Mouse (Mus musculus) lung, embryonic 16.5 days (tissue): ENCODE data around the gene Slc25a45. TPM values are rescaled to one million over a fixed set of nuclear protein-coding genes. Genes with fewer than 3 reads are reported as not detected.

Experiments
- ATAC-seq: fragments of 200-750 bp; cut with Nextera tagmentation; 2 replicates; pipeline ENCODE4 v1.8.0; 2017; ENCODE audit warnings: low read depth, mild to moderate bottlenecking, moderate library complexity
- H3K27ac ChIP-seq: fragments of 300-500 bp; sonication (generic); 2 replicates; pipeline ENCODE4 v1.5.1; 2014; ENCODE audit warnings: mild to moderate bottlenecking, control low read depth, low read length
- H3K27me3 ChIP-seq: fragments of 300-500 bp; sonication (generic); 2 replicates; pipeline ENCODE4 v1.6.1; 2014; ENCODE audit warnings: low read depth, low read length, mixed read lengths; ENCODE audit not compliant: control insufficient read depth, insufficient read depth
- H3K36me3 ChIP-seq: fragments of 300-500 bp; sonication (generic); 2 replicates; pipeline ENCODE4 v1.6.1; 2014; ENCODE audit warnings: low read length; ENCODE audit not compliant: control insufficient read depth, insufficient read depth
- H3K4me1 ChIP-seq: fragments of 300-500 bp; sonication (generic); replicated peaks from 2 replicates; pipeline ENCODE4 v1.6.1; 2014; ENCODE audit warnings: low read length, mixed read lengths; ENCODE audit not compliant: control insufficient read depth, insufficient read depth
- H3K4me2 ChIP-seq: fragments of 300-500 bp; sonication (generic); 2 replicates; pipeline ENCODE4 v1.6.1; 2014; ENCODE audit warnings: low read depth, low read length, control low read depth
- H3K4me3 ChIP-seq: fragments of 300-500 bp; sonication (generic); 2 replicates; pipeline ENCODE4 v1.5.1; 2014; ENCODE audit warnings: mild to moderate bottlenecking, low read length, control low read depth
- H3K9ac ChIP-seq: fragments of 300-500 bp; sonication (generic); 2 replicates; pipeline ENCODE4 v1.6.1; 2014; ENCODE audit warnings: low read length, control low read depth
- H3K9me3 ChIP-seq: fragments of 300-500 bp; sonication (generic); 2 replicates; pipeline ENCODE4 v1.6.1; 2016; ENCODE audit warnings: low read length; ENCODE audit not compliant: control insufficient read depth
- WGBS: fragments of 180-500 bp; shearing (Covaris S2); extraction: QIAGEN DNeasy Blood & Tissue Kit; methylation state at CpG from one replicate; pipeline ENCODE4 v1.1.7; 2014; 5-methylcytosine and 5-hydroxymethylcytosine counted together
- polyA plus RNA-seq: library from polyadenylated mRNA; unstranded; fragments of >200 nt; fragmentation: Nextera tagmentation; extraction: Ambion mirVana; gene quantifications from 2 replicates; pipeline ENCODE4 v1.2.1, GENCODE M21; 2015

Gene Slc25a45
- polyA plus RNA-seq, 1 experiment from 2014 or later = 5.7 TPM

DNA sequence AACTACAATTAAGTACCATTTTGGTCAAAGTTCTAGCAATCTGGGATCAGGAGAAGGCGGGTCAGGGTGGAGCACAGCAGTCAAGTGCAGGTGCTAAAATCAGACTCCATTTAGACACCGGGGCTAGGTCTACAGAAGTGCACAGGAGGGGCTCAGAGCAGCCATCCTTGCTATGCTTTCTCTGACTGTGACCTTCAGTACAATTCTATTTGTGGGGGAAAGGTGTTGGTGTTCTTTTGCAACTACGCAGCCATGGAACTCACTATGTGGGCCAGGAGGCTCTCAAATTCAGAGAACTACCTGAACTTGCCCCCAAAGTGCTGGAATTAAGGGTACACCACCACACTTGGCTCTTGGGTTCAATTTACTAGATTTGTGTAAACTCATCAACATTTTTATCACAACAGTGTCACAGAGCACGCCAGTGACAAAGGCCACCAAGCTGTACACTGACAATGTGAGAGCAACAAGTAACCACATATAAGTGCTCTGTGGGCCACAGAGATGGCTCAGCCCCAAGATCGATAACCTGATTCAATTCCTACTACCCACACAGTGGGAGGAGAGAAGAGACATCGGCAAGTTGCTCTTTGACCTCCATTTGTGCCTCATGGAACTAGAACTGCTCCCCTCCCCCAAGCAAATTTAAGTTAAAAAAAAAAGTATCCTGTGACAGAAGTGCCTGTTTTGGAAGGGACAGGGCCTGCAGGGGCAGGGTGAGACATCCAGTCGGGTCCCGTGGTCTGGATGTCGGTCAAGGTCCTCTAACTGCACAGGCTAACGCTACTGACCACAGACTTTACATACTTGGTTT, 44.1 kb upstream of the Slc25a45 start:
- H3K36me3 ChIP-seq = no peaks in the 10 kb centered on the region
- ATAC-seq = no peak
- H3K4me3 ChIP-seq = no peak overlapping the region
- no peak overlapping the region for H3K9ac ChIP-seq
- WGBS = 78% methylated on average over 10 of the region's 10 CpGs
- H3K27ac ChIP-seq = peak overlapping the region; percentile 30; the same call in 1 of the 2 replicates
- H3K4me2 ChIP-seq = no peak overlapping the region
- peaks cover 15% of the 10 kb centered on the region for H3K4me1 ChIP-seq
- no peaks in the 10 kb centered on the region for H3K9me3 ChIP-seq
- H3K27me3 ChIP-seq = no peaks in the 10 kb centered on the region

- Histone ChIP-seq H3K27ac (peak overlapping the region; percentile 49), H3K9me3 (no peaks in the 10 kb centered on the region), H3K4me1 (peaks cover 15% of the 10 kb centered on the region), H3K4me3 (no peak overlapping the region), H3K9ac (no peak overlapping the region), H3K36me3 (no peaks in the 10 kb centered on the region), H3K4me2 (no peak overlapping the region), H3K27me3 (no peaks in the 10 kb centered on the region)
- WGBS = 71% methylated on average over 12 of the region's 12 CpGs
- ATAC-seq = peak; percentile 65
Measured at GRCm38 (mm10) chr19:5834260-5834925, 43.2 kb upstream of the Slc25a45 start.

DNA sequence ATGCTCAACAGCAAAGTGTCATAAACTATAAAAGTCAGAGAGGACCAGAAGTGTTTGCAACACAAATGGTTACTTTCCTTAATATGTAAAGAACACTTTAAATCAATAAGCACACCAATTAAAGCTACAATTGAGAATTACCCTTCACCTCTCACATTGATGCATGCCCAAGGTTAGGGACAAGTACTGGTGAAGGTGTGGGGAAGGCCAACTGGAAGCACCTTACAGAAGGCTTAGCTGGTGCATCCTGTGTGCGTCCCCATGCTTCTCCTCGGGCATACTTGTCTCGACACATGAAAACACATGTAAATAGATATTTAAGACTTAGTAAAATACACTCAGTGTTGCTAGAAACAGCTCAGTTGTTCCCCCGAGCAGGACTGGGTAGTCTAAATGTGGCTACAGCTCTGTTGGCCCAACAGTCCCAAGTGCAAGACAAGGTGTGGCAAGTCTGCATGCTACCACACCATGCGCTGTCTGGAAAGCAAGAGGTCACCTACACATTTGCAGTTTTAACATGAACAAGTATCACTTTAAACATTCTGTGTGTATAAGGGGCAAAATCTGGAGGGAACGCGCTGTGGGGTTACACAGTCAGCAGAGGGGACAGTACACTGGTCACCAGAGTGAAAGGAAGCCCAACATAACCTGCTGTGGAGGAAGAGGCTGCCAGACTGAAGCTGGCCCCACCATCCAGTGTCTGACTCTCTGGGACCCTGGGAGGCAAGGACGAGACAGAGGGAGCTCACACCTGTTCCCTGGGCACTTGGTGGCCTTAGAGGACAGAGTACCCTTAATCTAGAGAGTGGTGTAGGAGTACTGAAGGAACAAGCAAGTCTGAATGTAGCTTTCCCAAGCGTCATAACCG, 42.3 kb upstream of the Slc25a45 start:
- no peak overlapping the region for H3K9ac ChIP-seq
- H3K27me3 ChIP-seq = no peaks in the 10 kb centered on the region
- no peak for ATAC-seq
- peaks cover 23% of the 10 kb centered on the region for H3K4me1 ChIP-seq
- 86% methylated on average over 10 of the region's 10 CpGs for WGBS
- no peak overlapping the region for H3K4me2 ChIP-seq
- no peaks in the 10 kb centered on the region for H3K36me3 ChIP-seq
- H3K27ac ChIP-seq = 0 out of 2 replicates have a peak overlapping the region, but pooled peaks have one; percentile 19
- no peaks in the 10 kb centered on the region for H3K9me3 ChIP-seq
- no peak overlapping the region for H3K4me3 ChIP-seq

- 78% methylated on average over 8 of the region's 8 CpGs for WGBS
- peaks cover 25% of the 10 kb centered on the region for H3K4me1 ChIP-seq
Measured at GRCm38 (mm10) chr19:5835922-5836430, 41.6 kb upstream of the Slc25a45 start.

DNA sequence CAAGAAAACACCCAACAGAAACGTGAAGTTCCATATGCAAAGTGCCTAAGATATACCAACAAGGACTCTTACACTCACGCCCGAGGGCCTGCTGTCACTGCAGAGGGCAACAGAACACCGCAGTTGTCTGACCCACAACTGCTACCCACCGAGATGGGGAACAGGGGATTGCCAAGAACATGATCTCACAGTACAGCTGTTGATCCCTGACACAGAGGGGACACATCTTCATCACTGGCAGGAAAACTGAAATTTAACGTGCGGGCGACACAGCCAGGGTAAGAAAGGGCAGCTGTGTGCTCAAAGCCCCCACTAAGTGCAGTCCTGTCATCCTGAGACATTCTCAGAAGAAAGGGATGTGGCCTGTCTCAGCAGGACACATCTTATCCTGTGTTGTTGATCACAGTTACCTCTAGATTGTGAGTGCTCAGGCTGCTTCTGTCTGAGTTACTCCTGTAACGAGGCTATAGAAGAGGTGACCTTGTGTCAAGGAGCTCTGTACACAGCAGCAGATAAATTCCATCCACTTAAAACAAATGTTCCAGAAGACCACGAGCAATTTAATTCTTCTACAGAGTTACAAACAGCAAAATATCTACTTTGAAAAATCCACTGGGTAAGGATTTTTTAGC, 40.6 kb upstream of the Slc25a45 start:
- no peak overlapping the region for H3K4me3 ChIP-seq
- no peaks in the 10 kb centered on the region for H3K27me3 ChIP-seq
- no peaks in the 10 kb centered on the region for H3K36me3 ChIP-seq
- ATAC-seq = no peak
- 63% methylated on average over 10 of the region's 10 CpGs for WGBS
- H3K9ac ChIP-seq = no peak overlapping the region
- no peaks in the 10 kb centered on the region for H3K9me3 ChIP-seq
- no peak overlapping the region for H3K4me2 ChIP-seq
- H3K4me1 ChIP-seq = peaks cover 36% of the 10 kb centered on the region
- no peak overlapping the region for H3K27ac ChIP-seq

More at GRCm38 (mm10) chr19:5835922-5836430, 41.6 kb upstream of the Slc25a45 start:
- no peak overlapping the region for H3K4me2 ChIP-seq
- ATAC-seq = no peak
- H3K9me3 ChIP-seq = no peaks in the 10 kb centered on the region
- no peaks in the 10 kb centered on the region for H3K36me3 ChIP-seq
- H3K4me3 ChIP-seq = no peak overlapping the region
- H3K27me3 ChIP-seq = no peaks in the 10 kb centered on the region
- no peak overlapping the region for H3K9ac ChIP-seq
- no peak overlapping the region for H3K27ac ChIP-seq

- Histone ChIP-seq H3K4me2 (no peak overlapping the region), H3K4me3 (no peak overlapping the region), H3K4me1 (peaks cover 41% of the 10 kb centered on the region), H3K9me3 (no peaks in the 10 kb centered on the region), H3K27ac (no peak overlapping the region), H3K36me3 (no peaks in the 10 kb centered on the region), H3K27me3 (no peaks in the 10 kb centered on the region), H3K9ac (no peak overlapping the region)
- 64% methylated on average over 8 of the region's 8 CpGs for WGBS
- ATAC-seq = no peak
Measured at GRCm38 (mm10) chr19:5837606-5838005, 40.0 kb upstream of the Slc25a45 start.

DNA sequence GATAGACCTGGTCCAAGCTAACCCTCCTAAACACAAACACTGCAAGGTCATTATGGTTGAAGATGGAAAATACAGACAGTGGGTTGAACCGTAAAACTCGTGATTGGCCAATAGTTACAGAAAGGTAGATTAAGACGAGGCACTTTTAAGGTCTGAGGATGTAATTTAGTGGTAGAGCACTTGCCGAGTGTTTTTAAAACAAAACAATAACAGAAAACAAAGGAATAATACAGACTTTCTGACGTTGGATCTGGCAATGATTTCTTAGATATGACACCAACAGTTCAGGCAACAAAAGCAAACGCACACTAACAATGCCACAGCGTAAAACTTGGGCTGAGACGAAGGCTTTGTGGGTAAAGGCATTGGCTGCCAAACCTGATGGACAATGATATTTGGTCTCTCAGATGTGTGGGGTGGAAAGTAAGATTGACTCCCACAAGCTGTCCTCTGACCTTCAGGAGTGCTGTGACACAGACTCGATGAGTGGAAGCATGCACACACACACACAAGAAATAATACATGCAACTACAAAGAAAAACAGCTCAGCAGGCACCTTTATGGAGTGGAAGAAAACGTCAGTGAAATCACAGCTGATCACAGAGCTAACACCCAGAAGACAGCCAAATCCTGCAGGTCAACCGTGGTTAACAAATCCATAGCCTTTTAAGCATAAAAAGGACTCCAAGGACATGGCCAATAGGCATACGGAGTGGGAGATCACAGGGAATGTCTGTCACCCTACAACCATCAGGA, 39.3 kb upstream of the Slc25a45 start:
- Histone ChIP-seq H3K27ac (no peak overlapping the region), H3K4me2 (no peak overlapping the region), H3K9me3 (no peaks in the 10 kb centered on the region), H3K36me3 (no peaks in the 10 kb centered on the region), H3K4me3 (no peak overlapping the region), H3K9ac (no peak overlapping the region), H3K27me3 (no peaks in the 10 kb centered on the region), H3K4me1 (peaks cover 47% of the 10 kb centered on the region)
- no peak for ATAC-seq
- 76% methylated on average over 12 of the region's 12 CpGs for WGBS

DNA sequence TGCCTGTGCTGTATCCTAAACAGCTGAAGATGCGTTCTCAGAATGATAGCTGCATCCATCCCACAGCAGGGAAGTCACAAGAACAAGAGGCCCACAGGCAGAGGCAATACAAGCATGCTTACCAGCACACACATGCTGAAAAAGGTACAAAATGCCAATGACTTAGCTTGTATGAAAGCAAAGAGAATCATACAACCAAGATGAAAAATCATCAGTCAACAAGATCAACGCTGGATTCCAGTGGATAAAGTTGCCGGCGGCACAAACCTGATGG, 38.8 kb upstream of the Slc25a45 start:
- H3K36me3 ChIP-seq = no peaks in the 10 kb centered on the region
- H3K27me3 ChIP-seq = no peaks in the 10 kb centered on the region
- H3K4me1 ChIP-seq = peaks cover 48% of the 10 kb centered on the region
- 92% methylated on average over 4 of the region's 4 CpGs for WGBS
- no peak overlapping the region for H3K27ac ChIP-seq
- ATAC-seq = no peak
- H3K9ac ChIP-seq = no peak overlapping the region
- no peak overlapping the region for H3K4me3 ChIP-seq
- no peak overlapping the region for H3K4me2 ChIP-seq
- no peaks in the 10 kb centered on the region for H3K9me3 ChIP-seq
